Mouse (Mus musculus): ENCODE measurements around the gene Ccnb1ip1.

- TF ChIP-seq POLR2A (IDR thresholded peaks at IDR 0.05; ENCODE audit: low read depth, low read length) (no peak), CTCF (IDR thresholded peaks at IDR 0.05; ENCODE audit: borderline replicate concordance, insufficient read depth, low read length) (no peak)
Measured at GRCm38 (mm10) chr14:50795261-50795935, 12.1 kb downstream of the Ccnb1ip1 start.

Measured in embryonic fibroblast, embryonic 13.5 days (primary cell).